Mouse (Mus musculus) liver, embryonic 14.5 days (tissue): ENCODE measurements at regions not wholly inside any gene's neighbourhood (a gene's known extent, or its start where the extent isn't known, plus 50 kb on each side); places are given as distances from the start of the nearest gene placed in this dataset.

Source experiments
- CTCF ChIP-seq: IDR thresholded peaks from 2 replicates; pipeline ENCODE4 v1.5.1; 2016; ENCODE audit warnings: antibody characterized with exemption, low read depth, control low read depth
- EP300 ChIP-seq: IDR thresholded peaks from 2 replicates; pipeline ENCODE4 v1.6.1; 2016; ENCODE audit warnings: antibody characterized with exemption, low read depth

DNA sequence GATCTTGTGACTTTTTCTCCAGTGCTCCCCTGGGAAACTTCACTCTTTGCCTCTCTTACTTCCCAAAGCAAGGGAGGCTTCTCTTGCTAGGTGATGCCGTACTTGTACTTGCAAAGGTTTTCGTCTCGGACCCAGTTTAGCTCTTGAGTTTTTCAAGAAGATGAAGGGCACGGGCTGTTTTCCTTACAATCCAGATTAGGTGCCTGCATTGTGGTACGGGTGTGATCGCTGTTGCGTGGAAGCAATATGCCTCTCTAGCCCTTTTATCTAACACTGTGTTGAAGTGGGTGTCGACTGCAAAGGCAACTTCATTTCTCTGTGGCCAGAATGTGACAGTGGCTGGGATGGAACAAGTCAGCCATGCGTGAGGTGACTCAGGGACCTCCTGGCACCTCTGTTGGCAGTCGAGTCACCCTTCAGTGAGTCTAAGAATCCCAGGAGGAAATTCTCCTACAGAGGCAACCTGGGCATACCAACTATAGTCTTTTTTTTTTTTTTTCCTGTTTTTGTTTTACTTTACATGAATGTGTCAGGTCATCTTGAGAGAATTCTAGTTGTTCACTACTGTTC lies 138.7 kb upstream of the Dnajc19 start:
- TF ChIP-seq EP300 (no peak), CTCF (no peak)
